Mouse (Mus musculus): ENCODE measurements around the gene Lrrc61. TPM values are rescaled to one million over a fixed set of nuclear protein-coding genes. Genes with fewer than 3 reads are reported as not detected.

The Lrrc61 gene
- polyA plus RNA-seq, 1 experiment from 2014 or later = 1.6 TPM

- 60% methylated on average over 3 of the region's 3 CpGs for WGBS (ENCODE audit: insufficient replicate concordance)
- H3K27me3 ChIP-seq (replicated peaks) = no peaks in the 10 kb centered on the region
- H3K4me2 ChIP-seq = no peak overlapping the region
- H3K36me3 ChIP-seq = no peaks in the 10 kb centered on the region
- H3K4me3 ChIP-seq = no peak overlapping the region
- no peak for ATAC-seq
- H3K27ac ChIP-seq = no peak overlapping the region
- no peak overlapping the region for H3K9ac ChIP-seq
- no peaks in the 10 kb centered on the region for H3K9me3 ChIP-seq (replicated peaks)
- peaks cover 10% of the 10 kb centered on the region; the same call in 1 of the 2 replicates for H3K4me1 ChIP-seq
Observed at GRCm38 (mm10) chr6:48573981-48574380, 19.4 kb downstream of the Lrrc61 start.

- no peaks in the 10 kb centered on the region for H3K9me3 ChIP-seq (replicated peaks)
- no peak overlapping the region for H3K27ac ChIP-seq
- 0 out of 2 replicates have a peak, but pooled peaks cover 3% of the 10 kb centered on the region for H3K4me1 ChIP-seq
- no peak overlapping the region for H3K4me3 ChIP-seq
- no peak overlapping the region for H3K4me2 ChIP-seq
- ATAC-seq = no peak
- H3K27me3 ChIP-seq (replicated peaks) = no peaks in the 10 kb centered on the region
- no peaks in the 10 kb centered on the region for H3K36me3 ChIP-seq
- 30% methylated on average over 5 of the region's 5 CpGs for WGBS (ENCODE audit: insufficient replicate concordance)
- no peak overlapping the region for H3K9ac ChIP-seq
Observed at GRCm38 (mm10) chr6:48578736-48579135, 24.1 kb downstream of the Lrrc61 start.

GRCm38 (mm10) chr6:48579215-48579648 lies 24.6 kb downstream of the Lrrc61 start:
- Histone ChIP-seq H3K4me3 (no peak overlapping the region), H3K27me3 (replicated peaks) (no peaks in the 10 kb centered on the region), H3K27ac (no peak overlapping the region), H3K9ac (no peak overlapping the region), H3K4me1 (0 out of 2 replicates have a peak, but pooled peaks cover 3% of the 10 kb centered on the region), H3K36me3 (no peaks in the 10 kb centered on the region), H3K4me2 (no peak overlapping the region), H3K9me3 (replicated peaks) (no peaks in the 10 kb centered on the region)
- no peak for ATAC-seq
- 8% methylated on average over 5 of the region's 5 CpGs for WGBS (ENCODE audit: insufficient replicate concordance)

GRCm38 (mm10) chr6:48581257-48581656 lies 26.7 kb downstream of the Lrrc61 start:
- H3K4me1 ChIP-seq = 0 out of 2 replicates have a peak, but pooled peaks cover 3% of the 10 kb centered on the region
- H3K27ac ChIP-seq = no peak overlapping the region
- H3K9ac ChIP-seq = no peak overlapping the region
- WGBS (ENCODE audit: insufficient replicate concordance) = 38% methylated on average over 3 of the region's 3 CpGs
- H3K4me2 ChIP-seq = no peak overlapping the region
- no peak for ATAC-seq
- no peaks in the 10 kb centered on the region for H3K27me3 ChIP-seq (replicated peaks)
- H3K9me3 ChIP-seq (replicated peaks) = no peaks in the 10 kb centered on the region
- H3K36me3 ChIP-seq = no peaks in the 10 kb centered on the region
- H3K4me3 ChIP-seq = no peak overlapping the region

GRCm38 (mm10) chr6:48582037-48582436 lies 27.4 kb downstream of the Lrrc61 start:
- ATAC-seq = no peak
- Histone ChIP-seq H3K36me3 (no peaks in the 10 kb centered on the region), H3K4me3 (no peak overlapping the region), H3K27me3 (replicated peaks) (no peaks in the 10 kb centered on the region), H3K27ac (no peak overlapping the region), H3K4me2 (no peak overlapping the region), H3K9ac (no peak overlapping the region), H3K9me3 (replicated peaks) (no peaks in the 10 kb centered on the region), H3K4me1 (0 out of 2 replicates have a peak, but pooled peaks cover 3% of the 10 kb centered on the region)
- 69% methylated on average over 3 of the region's 3 CpGs for WGBS (ENCODE audit: insufficient replicate concordance)

- Histone ChIP-seq H3K27ac (no peak within 1 kb of the TSS), H3K4me3 (no peak within 1 kb of the TSS), H3K27me3 (replicated peaks) (no peaks in the 10 kb centered on the region), H3K4me2 (no peak within 1 kb of the TSS), H3K36me3 (no peaks in the 10 kb centered on the region), H3K9me3 (replicated peaks) (no peaks in the 10 kb centered on the region), H3K9ac (no peak within 1 kb of the TSS), H3K4me1 (peaks cover 11% of the 10 kb centered on the region)
- no peak for ATAC-seq
- 20% methylated on average over 6 of the region's 6 CpGs for WGBS (ENCODE audit: insufficient replicate concordance)
Observed at GRCm38 (mm10) chr6:48589194-48589750, 34.7 kb downstream of the Lrrc61 start, which contains the start of gene Gm45021. Gm45021 (plus strand) TSS chr6:48589610.

- no peak overlapping the region for H3K4me2 ChIP-seq
Observed at GRCm38 (mm10) chr6:48591221-48591845, 36.7 kb downstream of the Lrrc61 start.

GRCm38 (mm10) chr6:48591871-48592270 lies 37.3 kb downstream of the Lrrc61 start:
- no peak for ATAC-seq
- peaks cover 2% of the 10 kb centered on the region; the same call in 1 of the 2 replicates for H3K9me3 ChIP-seq (replicated peaks)
- H3K4me3 ChIP-seq = no peak overlapping the region
- H3K4me1 ChIP-seq = peaks cover 25% of the 10 kb centered on the region
- H3K27me3 ChIP-seq (replicated peaks) = no peaks in the 10 kb centered on the region
- H3K4me2 ChIP-seq = no peak overlapping the region
- no peak overlapping the region for H3K27ac ChIP-seq
- no peak overlapping the region for H3K9ac ChIP-seq
- 73% methylated on average over 6 of the region's 6 CpGs for WGBS (ENCODE audit: insufficient replicate concordance)
- peaks cover 14% of the 10 kb centered on the region for H3K36me3 ChIP-seq

More at GRCm38 (mm10) chr6:48591221-48591845, 36.7 kb downstream of the Lrrc61 start:
- Histone ChIP-seq H3K4me3 (no peak overlapping the region), H3K4me1 (peaks cover 25% of the 10 kb centered on the region), H3K9ac (no peak overlapping the region), H3K36me3 (peaks cover 8% of the 10 kb centered on the region), H3K27ac (no peak overlapping the region), H3K9me3 (replicated peaks) (no peaks in the 10 kb centered on the region; the same call in 1 of the 2 replicates), H3K27me3 (replicated peaks) (no peaks in the 10 kb centered on the region)
- WGBS (ENCODE audit: insufficient replicate concordance) = 78% methylated on average over 3 of the region's 3 CpGs
- ATAC-seq = no peak

- no peaks in the 10 kb centered on the region for H3K27me3 ChIP-seq (replicated peaks)
- peak; percentile 77 for ATAC-seq
Observed at GRCm38 (mm10) chr6:48593158-48594042, 38.8 kb downstream of the Lrrc61 start, which contains the start of the genes Repin1 and Gm44965. Repin1 (plus strand) TSS chr6:48593883. Gm44965 (plus strand) TSS chr6:48593941.

GRCm38 (mm10) chr6:48594043-48594738 lies 39.6 kb downstream of the Lrrc61 start:
- WGBS (ENCODE audit: insufficient replicate concordance) = 6% methylated on average over 40 of the region's 41 CpGs
- peak; percentile 13 for ATAC-seq
- Histone ChIP-seq H3K9ac (peak overlapping the region; percentile 77), H3K9me3 (replicated peaks) (peaks cover 7% of the 10 kb centered on the region; the same call in 1 of the 2 replicates), H3K27me3 (replicated peaks) (no peaks in the 10 kb centered on the region), H3K36me3 (peaks cover 37% of the 10 kb centered on the region), H3K4me1 (peaks cover 25% of the 10 kb centered on the region), H3K27ac (peak overlapping the region; percentile 65), H3K4me3 (peak overlapping the region; percentile 68), H3K4me2 (peak overlapping the region; percentile 85)

More at GRCm38 (mm10) chr6:48593158-48594042, 38.8 kb downstream of the Lrrc61 start, which contains the start of the genes Repin1 and Gm44965:
- Histone ChIP-seq H3K4me3 (peak within 1 kb of the TSS; percentile 68), H3K4me1 (peaks cover 25% of the 10 kb centered on the region), H3K27ac (peak within 1 kb of the TSS; percentile 67), H3K9ac (peak within 1 kb of the TSS; percentile 77), H3K9me3 (replicated peaks) (peaks cover 7% of the 10 kb centered on the region; the same call in 1 of the 2 replicates), H3K4me2 (peak within 1 kb of the TSS; percentile 85), H3K36me3 (peaks cover 29% of the 10 kb centered on the region)
- WGBS (ENCODE audit: insufficient replicate concordance) = 10% methylated on average over 45 of the region's 45 CpGs

GRCm38 (mm10) chr6:48595278-48595677 lies 40.7 kb downstream of the Lrrc61 start:
- Histone ChIP-seq H3K4me3 (peak overlapping the region; percentile 68; the same call in 1 of the 2 replicates), H3K9me3 (replicated peaks) (peaks cover 7% of the 10 kb centered on the region; the same call in 1 of the 2 replicates), H3K27me3 (replicated peaks) (no peaks in the 10 kb centered on the region), H3K4me1 (peaks cover 25% of the 10 kb centered on the region), H3K9ac (no peak overlapping the region), H3K36me3 (peaks cover 46% of the 10 kb centered on the region), H3K4me2 (peak overlapping the region; percentile 85), H3K27ac (no peak overlapping the region)
- WGBS (ENCODE audit: insufficient replicate concordance) = 46% methylated on average over 1 of the region's 1 CpGs
- ATAC-seq = no peak

Measured in liver, embryonic 12.5 days (tissue).